In genomic region chr1:36571627-36572026, GRCm38 (mm10) we compare ENCODE assay signal across 9 mouse cellular contexts. TPM values are rescaled to one million over a fixed set of nuclear protein-coding genes. Genes with fewer than 3 reads are reported as not detected.
DNase-seq lines count a peak whose midpoint lies in the region; ATAC-seq and TF ChIP-seq lines count a peak whose summit lies in the region.
"Had no signal": no experiment of that assay in that cellular context is flagged by ENCODE, and none has a peak within 500 bp of the region (broad histone marks: within the 10 kb centered on the region; RNA-seq: fewer than 3 reads in every experiment).

No protein-coding gene starts in this region.

- H3K9ac ChIP-seq in kidney, embryonic 15.5 days = no peak overlapping the region

- peak overlapping the region; percentile 82 for H3K27ac ChIP-seq in gastrocnemius, adult 2 months
- H3K27ac ChIP-seq in kidney, embryonic 15.5 days = peak overlapping the region; percentile 92
- peak overlapping the region; percentile 47 for H3K27ac ChIP-seq in macrophage

- peak; percentile 87 for ATAC-seq in common myeloid progenitor, adult 5-6 weeks (replicated peaks; ENCODE audit: low read depth, poor library complexity, severe bottlenecking)
- peak; percentile 3; the same call in 1 of the 2 replicates for ATAC-seq in kidney, embryonic 15.5 days (replicated peaks; ENCODE audit: low FRiP score)
- ATAC-seq: midbrain, embryonic 16.5 days had no signal

- H3K27me3 ChIP-seq in kidney, embryonic 15.5 days = no peaks in the 10 kb centered on the region

- 32% methylated on average over 6 of the region's 6 CpGs for WGBS in kidney, embryonic 15.5 days
- WGBS in macrophage (ENCODE audit: missing documents) = 16% methylated on average over 6 of the region's 6 CpGs

- H3K4me3 ChIP-seq in gastrocnemius, adult 2 months = no peak overlapping the region
- H3K4me3 ChIP-seq in kidney, embryonic 15.5 days (replicated peaks) = no peak overlapping the region
- no peak overlapping the region for H3K4me3 ChIP-seq in macrophage (ENCODE audit: inconsistent target)

- H3K79me2 ChIP-seq in macrophage (ENCODE audit: inconsistent target) = no peaks in the 10 kb centered on the region

- TF ChIP-seq CTCF in gastrocnemius, adult 2 months (IDR thresholded peaks at IDR 0.05) = no peak

- no peaks in the 10 kb centered on the region for H3K36me3 ChIP-seq in kidney, embryonic 15.5 days
- H3K36me3 ChIP-seq in macrophage (ENCODE audit: inconsistent target) = no peaks in the 10 kb centered on the region

- peaks cover 91% of the 10 kb centered on the region for H3K4me1 ChIP-seq in kidney, embryonic 15.5 days

- no peaks in the 10 kb centered on the region for H3K9me3 ChIP-seq in kidney, embryonic 15.5 days (replicated peaks)

- H3K4me2 ChIP-seq in kidney, embryonic 15.5 days = no peak overlapping the region

- intact Hi-C loops in gastrocnemius, adult 2 months (cut with DNase I) = no loop called here

- peak; percentile 83 for DNase-seq in gastrocnemius, adult 2 months
- no peak for DNase-seq in gastrocnemius, postnatal 4 days (ENCODE audit: low spot score in 2 of 2)
- DNase-seq in right cerebral cortex, postnatal 10 days (ENCODE audit: low spot score in 2 of 2) = no peak
- DNase-seq in cerebellum, adult 8-10 months = no peak
- DNase-seq in left cerebral cortex, adult 8-10 months (ENCODE audit: low spot score in 2 of 2) = no peak

RNA-seq across cellular contexts. Expression of gene Sema4c, which starts 13.5 kb away (rescaled TPM):
- 10 to 100 TPM in 1 of 2 experiments, 1 to 10 TPM in 1; 6.8 to 10.0 TPM for total RNA-seq in gastrocnemius, adult 2 months (2021)
- 10 to 100 TPM; 26.0 to 27.1 TPM for total RNA-seq in gastrocnemius, postnatal 4 days (2021)
- 2.4 and 2.6 TPM in 2 replicates for total RNA-seq in common myeloid progenitor, adult 5-6 weeks (2017)
- polyA plus RNA-seq in kidney, embryonic 15.5 days (2015; fragmentation: Nextera tagmentation; extraction: Ambion mirVana) = 19.3 and 23.3 TPM in 2 replicates
- 100 to 1,000 TPM in 2 of 26 experiments, 10 to 100 TPM in 24; 10.2 to 415 (median 29.1) TPM for total RNA-seq in macrophage (2018; cell fraction: chromatin; rRNA removed)
- total RNA-seq in macrophage (2018; cell fraction: cytosol; rRNA removed) = 10 to 100 TPM in 6 of 26 experiments, 1 to 10 TPM in 20; 2.2 to 85.8 (median 5.8) TPM
- 100 to 1,000 TPM in 2 of 26 experiments, 10 to 100 TPM in 22, 1 to 10 TPM in 2; 6.1 to 367 (median 16.3) TPM for total RNA-seq in macrophage (2018; cell fraction: nucleus; rRNA removed)
- 1.1 to 9.2 TPM (median 3.1 TPM) in 3 replicates for polyA plus RNA-seq in macrophage (2018)
- total RNA-seq in left cerebral cortex, adult 8-10 months (2022) = 10 to 100 TPM; 16.1 to 23.4 (median 19.2) TPM

RNA-seq across cellular contexts. Expression of gene Ankrd39, which starts 24.4 kb away (rescaled TPM):
- 1 to 10 TPM; 7.2 to 9.3 TPM for total RNA-seq in gastrocnemius, adult 2 months (2021)
- 10 to 100 TPM; 13.0 to 13.8 TPM for total RNA-seq in gastrocnemius, postnatal 4 days (2021)
- total RNA-seq in common myeloid progenitor, adult 5-6 weeks (2017) = 1.1 and 9.0 TPM in 2 replicates
- 26.2 and 26.3 TPM in 2 replicates for polyA plus RNA-seq in kidney, embryonic 15.5 days (2015; fragmentation: Nextera tagmentation; extraction: Ambion mirVana)
- total RNA-seq in macrophage (2018; cell fraction: chromatin; rRNA removed) = 10 to 100 TPM in 17 of 26 experiments, 1 to 10 TPM in 9; 4.8 to 33.0 (median 16.0) TPM
- total RNA-seq in macrophage (2018; cell fraction: cytosol; rRNA removed) = 1 to 10 TPM; 2.1 to 5.6 (median 2.9) TPM
- total RNA-seq in macrophage (2018; cell fraction: nucleus; rRNA removed) = 10 to 100 TPM in 18 of 26 experiments, 1 to 10 TPM in 8; 3.6 to 25.4 (median 13.5) TPM
- polyA plus RNA-seq in macrophage (2018) = 1.6 to 6.1 TPM (median 5.0 TPM) in 3 replicates
- 10 to 100 TPM; 13.1 to 17.0 (median 14.9) TPM for total RNA-seq in left cerebral cortex, adult 8-10 months (2022)

RNA-seq across cellular contexts. Expression of gene Gm42417, which starts 32.4 kb away (rescaled TPM):
- 1,000 to 10,000 TPM in 1 of 2 experiments, 100 to 1,000 TPM in 1; 819 to 1,877 TPM for total RNA-seq in gastrocnemius, adult 2 months (2021)
- 10 to 100 TPM; 40.6 to 50.4 TPM for total RNA-seq in gastrocnemius, postnatal 4 days (2021)
- total RNA-seq in common myeloid progenitor, adult 5-6 weeks (2017) = not detected in 2 replicates
- 0.32 and 0.75 TPM in 2 replicates for polyA plus RNA-seq in kidney, embryonic 15.5 days (2015; fragmentation: Nextera tagmentation; extraction: Ambion mirVana)
- total RNA-seq in macrophage (2018; cell fraction: chromatin; rRNA removed) = 1 to 10 TPM in 5 of 26 experiments, under 1 TPM in 4, not detected in 17; 0.51 to 3.4 (median 1.0) TPM
- total RNA-seq in macrophage (2018; cell fraction: cytosol; rRNA removed) = under 1 TPM in 9 of 26 experiments, not detected in 17; 0.05 to 0.34 (median 0.19) TPM
- total RNA-seq in macrophage (2018; cell fraction: nucleus; rRNA removed) = 1 to 10 TPM in 3 of 26 experiments, under 1 TPM in 1, not detected in 22; 0.59 to 1.6 (median 1.3) TPM
- polyA plus RNA-seq in macrophage (2018) = 0.11 TPM in 1 of 3 replicates, not detected in the others
- not detected for total RNA-seq in left cerebral cortex, adult 8-10 months (2022)

RNA-seq across cellular contexts. Expression of gene Ankrd23, which starts 34.9 kb away (rescaled TPM):
- 1,000 to 10,000 TPM; 1,971 to 4,216 TPM for total RNA-seq in gastrocnemius, adult 2 months (2021)
- 100 to 1,000 TPM; 129 to 140 TPM for total RNA-seq in gastrocnemius, postnatal 4 days (2021)
- total RNA-seq in common myeloid progenitor, adult 5-6 weeks (2017) = 4.9 and 9.1 TPM in 2 replicates
- 21.8 and 22.1 TPM in 2 replicates for polyA plus RNA-seq in kidney, embryonic 15.5 days (2015; fragmentation: Nextera tagmentation; extraction: Ambion mirVana)
- total RNA-seq in macrophage (2018; cell fraction: chromatin; rRNA removed) = 10 to 100 TPM; 11.4 to 52.4 (median 31.3) TPM
- total RNA-seq in macrophage (2018; cell fraction: cytosol; rRNA removed) = 1 to 10 TPM in 6 of 26 experiments, under 1 TPM in 17, not detected in 3; 0.10 to 1.9 (median 0.41) TPM
- 10 to 100 TPM in 15 of 26 experiments, 1 to 10 TPM in 11; 1.0 to 32.8 (median 12.9) TPM for total RNA-seq in macrophage (2018; cell fraction: nucleus; rRNA removed)
- polyA plus RNA-seq in macrophage (2018) = 1.3 to 4.4 TPM (median 1.6 TPM) in 3 replicates
- total RNA-seq in left cerebral cortex, adult 8-10 months (2022) = 1 to 10 TPM; 3.9 to 6.0 (median 5.0) TPM

RNA-seq across cellular contexts. Expression of gene Cnnm3, which starts 60.0 kb away (rescaled TPM):
- total RNA-seq in gastrocnemius, adult 2 months (2021) = 10 to 100 TPM in 1 of 2 experiments, 1 to 10 TPM in 1; 9.7 to 12.0 TPM
- 10 to 100 TPM; 25.3 to 26.6 TPM for total RNA-seq in gastrocnemius, postnatal 4 days (2021)
- total RNA-seq in common myeloid progenitor, adult 5-6 weeks (2017) = 5.5 and 15.5 TPM in 2 replicates
- polyA plus RNA-seq in kidney, embryonic 15.5 days (2015; fragmentation: Nextera tagmentation; extraction: Ambion mirVana) = 3.7 and 4.0 TPM in 2 replicates
- total RNA-seq in macrophage (2018; cell fraction: chromatin; rRNA removed) = 10 to 100 TPM in 16 of 26 experiments, 1 to 10 TPM in 10; 2.7 to 42.7 (median 14.5) TPM
- total RNA-seq in macrophage (2018; cell fraction: cytosol; rRNA removed) = 10 to 100 TPM in 11 of 26 experiments, 1 to 10 TPM in 15; 4.3 to 23.0 (median 9.2) TPM
- total RNA-seq in macrophage (2018; cell fraction: nucleus; rRNA removed) = 10 to 100 TPM in 23 of 26 experiments, 1 to 10 TPM in 3; 8.2 to 41.7 (median 17.7) TPM
- polyA plus RNA-seq in macrophage (2018) = 6.7 to 14.7 TPM (median 6.8 TPM) in 3 replicates
- 10 to 100 TPM; 31.8 to 38.3 (median 33.4) TPM for total RNA-seq in left cerebral cortex, adult 8-10 months (2022)

Comparison
In these comparisons a context has a peak if more than half of its experiments do, and no peak if none do; other contexts are left out.
1. RNA of gene Gm42417, which starts 32.4 kb away (total RNA-seq): 819 to 1,877 TPM in gastrocnemius, adult 2 months and 40.6 to 50.4 TPM in gastrocnemius, postnatal 4 days; not detected in left cerebral cortex, adult 8-10 months and not detected in common myeloid progenitor, adult 5-6 weeks; every median in the first group is over 10 times any median in the second.
2. Peak in every context shown above with its lines, with median percentiles within 50 percentile points of each other: H3K27ac ChIP-seq.